Mouse (Mus musculus) c-Kit-positive CD71-positive TER-119-negative erythroid progenitor cells, embryonic 14.5 days (primary cell): ENCODE data around the gene 1110004F10Rik.

Source experiments
- DNase-seq: peaks from one replicate; pipeline ENCODE4 v3.0.0-alpha.2; 2013; ENCODE audit warnings: low read depth

Gene 1110004F10Rik

GRCm38 (mm10) chr7:116145030-116145429 lies 105.8 kb downstream of the 1110004F10Rik start:
- DNase-seq = no peak

- no peak for DNase-seq
Observed at GRCm38 (mm10) chr7:116147114-116147513, 107.9 kb downstream of the 1110004F10Rik start.

- no peak for DNase-seq
Observed at GRCm38 (mm10) chr7:116149568-116149967, 110.4 kb downstream of the 1110004F10Rik start.

- no peak for DNase-seq
Observed at GRCm38 (mm10) chr7:116153781-116154368, 114.7 kb downstream of the 1110004F10Rik start.
